Mouse (Mus musculus) CH12.LX (cell line): ENCODE results near the gene Lgr6. TPM values are rescaled to one million over a fixed set of nuclear protein-coding genes. Genes with fewer than 3 reads are reported as not detected.

Experiments used
- DNase-seq: peaks from one replicate; pipeline ENCODE4 v3.0.0-alpha.2; 2013; ENCODE audit errors: extremely low read depth
- H3K27ac ChIP-seq: 2 replicates; pipeline ENCODE4 v1.5.1; 2012; ENCODE audit warnings: low read depth, mild to moderate bottlenecking, control low read depth, moderate library complexity; ENCODE audit not compliant: insufficient read depth
- H3K27me3 ChIP-seq: replicated peaks from 2 replicates; pipeline ENCODE3; 2012; ENCODE audit warnings: inconsistent platforms
- H3K36me3 ChIP-seq, 2 experiments: replicated peaks in 1 of 2; 2 replicates each; pipeline versions ENCODE3 to v1.6.1; 2012; ENCODE audit warnings: inconsistent platforms in 1 of 2, low read length in 1 of 2, mild to moderate bottlenecking in 1 of 2, mixed read lengths in 1 of 2, moderate library complexity in 1 of 2; ENCODE audit not compliant: control insufficient read depth in 1 of 2, insufficient read depth in 1 of 2
- H3K4me1 ChIP-seq, 2 experiments: 2 replicates each; pipeline ENCODE4 v1.6.1; 2012; ENCODE audit warnings: inconsistent platforms in 1 of 2, moderate library complexity in 1 of 2; ENCODE audit not compliant: insufficient read depth in 2 of 2, control insufficient read depth in 1 of 2
- H3K4me2 ChIP-seq: 2 replicates; pipeline ENCODE4 v1.6.1; 2012; ENCODE audit warnings: low read depth, mild to moderate bottlenecking, control low read depth; ENCODE audit not compliant: poor library complexity, insufficient read depth, severe bottlenecking
- H3K4me3 ChIP-seq, 3 experiments: fragments of 150-350 bp in 1 of 3; sonication (generic) in 1 of 3; replicated peaks in 1 of 3; 2 replicates each; pipeline versions ENCODE3 to v1.5.1; 2011 to 2012; ENCODE audit warnings: low read depth in 2 of 3, low read length in 2 of 3, mild to moderate bottlenecking in 2 of 3, moderate library complexity in 2 of 3, control low read depth in 1 of 3, improper control_type of control experiment in 1 of 3, inconsistent platforms in 1 of 3, mixed read lengths in 1 of 3; ENCODE audit not compliant: poor library complexity in 1 of 3
- H3K79me2 ChIP-seq: replicated peaks from 2 replicates; pipeline ENCODE4 v1.6.1; 2012; ENCODE audit warnings: mild to moderate bottlenecking, moderate library complexity; ENCODE audit not compliant: control insufficient read depth, poor library complexity, insufficient read depth, severe bottlenecking; ENCODE audit errors: extremely low read depth
- H3K9ac ChIP-seq: 2 replicates; pipeline ENCODE4 v1.6.1; 2012; ENCODE audit warnings: low read depth, mild to moderate bottlenecking, control low read depth, moderate library complexity; ENCODE audit not compliant: insufficient read depth
- H3K9me3 ChIP-seq: replicated peaks from 2 replicates; pipeline ENCODE3; 2012; ENCODE audit warnings: low read length, inconsistent platforms, mixed read lengths
- CHD1 ChIP-seq: IDR thresholded peaks from 2 replicates; pipeline ENCODE4 v1.6.1; 2012; ENCODE audit warnings: low read depth, low read length, improper control_type of control experiment, inconsistent platforms
- CHD2 ChIP-seq: IDR thresholded peaks from 2 replicates; pipeline ENCODE4 v1.6.1; 2011; ENCODE audit warnings: low read length, improper control_type of control experiment
- ELF1 ChIP-seq: IDR thresholded peaks from 2 replicates; pipeline ENCODE4 v1.6.1; 2014; ENCODE audit warnings: low read depth, mild to moderate bottlenecking, inconsistent platforms, low read length, improper control_type of control experiment
- ETS1 ChIP-seq: conservative IDR thresholded peaks from 2 replicates; pipeline ENCODE4 v1.6.1; 2012; ENCODE audit warnings: low read depth, mild to moderate bottlenecking, inconsistent platforms, low read length, improper control_type of control experiment, moderate library complexity
- GABPA ChIP-seq: IDR thresholded peaks from 2 replicates; pipeline ENCODE4 v1.6.1; 2012; ENCODE audit warnings: low read depth, low read length, improper control_type of control experiment, inconsistent platforms; ENCODE audit not compliant: insufficient replicate concordance
- JUN ChIP-seq: IDR thresholded peaks from 2 replicates; pipeline ENCODE4 v1.6.1; 2011; ENCODE audit warnings: low read depth, mild to moderate bottlenecking, low read length, improper control_type of control experiment, moderate library complexity; ENCODE audit not compliant: insufficient read depth
- JUND ChIP-seq: conservative IDR thresholded peaks from 2 replicates; pipeline ENCODE4 v1.6.1; 2011; ENCODE audit warnings: low read depth, low read length, improper control_type of control experiment
- KAT2A ChIP-seq: IDR thresholded peaks from 2 replicates; pipeline ENCODE4 v1.6.1; 2012; ENCODE audit warnings: low read length, improper control_type of control experiment, inconsistent platforms; ENCODE audit not compliant: insufficient replicate concordance
- MAX ChIP-seq: IDR thresholded peaks from 2 replicates; pipeline ENCODE4 v1.6.1; 2011; ENCODE audit warnings: low read length, improper control_type of control experiment
- NELFE ChIP-seq: IDR thresholded peaks from 2 replicates; pipeline ENCODE4 v1.6.1; 2011; ENCODE audit warnings: low read depth, low read length, improper control_type of control experiment
- NRF1 ChIP-seq: IDR thresholded peaks from 2 replicates; pipeline ENCODE4 v1.6.1; 2014; ENCODE audit warnings: low read depth, mild to moderate bottlenecking, inconsistent platforms, low read length, improper control_type of control experiment, moderate library complexity
- PAX5 ChIP-seq: IDR thresholded peaks from 2 replicates; pipeline ENCODE4 v1.6.1; 2012; ENCODE audit warnings: low read length, inconsistent platforms, mixed read lengths
- RCOR1 ChIP-seq: conservative IDR thresholded peaks from 2 replicates; pipeline ENCODE4 v1.6.1; 2012; ENCODE audit warnings: low read depth, mild to moderate bottlenecking, inconsistent platforms, low read length, improper control_type of control experiment
- SIN3A ChIP-seq: IDR thresholded peaks from 2 replicates; pipeline ENCODE4 v1.6.1; 2012; ENCODE audit warnings: low read length, improper control_type of control experiment, inconsistent platforms
- SMC3 ChIP-seq: IDR thresholded peaks from 2 replicates; pipeline ENCODE4 v1.6.1; 2011; ENCODE audit warnings: low read depth, low read length, improper control_type of control experiment
- TBP ChIP-seq: conservative IDR thresholded peaks from 2 replicates; pipeline ENCODE4 v1.6.1; 2011; ENCODE audit warnings: low read depth, low read length, improper control_type of control experiment
- USF1 ChIP-seq: IDR thresholded peaks from 2 replicates; pipeline ENCODE4 v1.6.1; 2014; ENCODE audit warnings: low read depth, mild to moderate bottlenecking, inconsistent platforms, low read length, improper control_type of control experiment
- USF2 ChIP-seq: conservative IDR thresholded peaks from 2 replicates; pipeline ENCODE4 v1.6.1; 2011; ENCODE audit warnings: low read depth, low read length, improper control_type of control experiment
- ZC3H11A ChIP-seq: IDR thresholded peaks from 2 replicates; pipeline ENCODE4 v1.6.1; 2012; ENCODE audit warnings: low read depth, mild to moderate bottlenecking, inconsistent platforms, low read length, improper control_type of control experiment
- ZKSCAN1 ChIP-seq: IDR thresholded peaks from 2 replicates; pipeline ENCODE4 v1.6.1; 2012; ENCODE audit warnings: low read depth, inconsistent platforms, low read length, improper control_type of control experiment, borderline replicate concordance
- dilution Hi-C: fragments of 300-500 bp; cut with MboI; formaldehyde crosslinking; loops from 2 replicates; pipeline ENCODE4 v1.14.3; 2020; ENCODE audit warnings: low sequenced_read_pairs; ENCODE audit not compliant: extremely low pct_unique_long_range_greater_than_20kb, extremely low pct_ligation_motif_present
- in situ Hi-C: fragments of 300-500 bp; cut with MboI; formaldehyde crosslinking; loops from 3 replicates; pipeline ENCODE4 v1.14.3; 2019; ENCODE audit warnings: low sequenced_read_pairs, low pct_ligation_motif_present, low pct_unique_long_range_greater_than_20kb, mixed read lengths
- polyA plus RNA-seq: library from polyadenylated mRNA; unstranded; fragments of >175 nt; gene quantifications from 2 replicates; pipeline ENCODE4 v1.2.1, GENCODE M21; 2012; ENCODE audit warnings: low read depth; ENCODE audit not compliant: insufficient read length
- total RNA-seq, 2 experiments: library from RNA; depleted of rRNA; stranded (reverse); fragments of 300-350 nt in 1 of 2; fragments of >200 nt in 1 of 2; gene quantifications; 2 replicates each; pipeline ENCODE4 v1.2.3; 2012 to 2014

Lgr6 gene
- total and polyA plus RNA-seq, 3 experiments, result 0.07 to 0.17 (median 0.16) TPM

GRCm38 (mm10) chr1:135154011-135154410 lies 48.9 kb upstream of the Lgr6 start:
- TF ChIP-seq NRF1 (no peak), CHD2 (no peak), KAT2A (no peak), USF2 (no peak), RCOR1 (no peak), GABPA (no peak), NELFE (no peak)
- H3K79me2 ChIP-seq, result peaks cover 2% of the 10 kb centered on the region
- peaks cover 5 to 26% of the 10 kb centered on the region in 2 experiments; a peak in 2 of 4 replicates for H3K4me1 ChIP-seq
- H3K4me2 ChIP-seq, result no peak overlapping the region
- no peak overlapping the region for H3K4me3 ChIP-seq
- H3K27ac ChIP-seq, result no peak overlapping the region
- dilution Hi-C loops (no loop called here), in situ Hi-C loops (loop anchor here (25.0 kb wide), 1 partner anchor 508 kb away; no protein-coding TSS in a partner anchor)
- H3K9ac ChIP-seq, result no peak overlapping the region
- no peaks in the 10 kb centered on the region for H3K9me3 ChIP-seq
- peaks cover 13 to 72% of the 10 kb centered on the region in 2 experiments for H3K36me3 ChIP-seq
- H3K27me3 ChIP-seq, result no peaks in the 10 kb centered on the region
- DNase-seq, result no peak

GRCm38 (mm10) chr1:135148996-135149395 lies 43.9 kb upstream of the Lgr6 start:
- Histone ChIP-seq H3K79me2 (peaks cover 14% of the 10 kb centered on the region), H3K36me3 (peaks cover 10 to 62% of the 10 kb centered on the region in 2 experiments), H3K4me2 (no peak overlapping the region), H3K9me3 (no peaks in the 10 kb centered on the region), H3K27ac (no peak overlapping the region), H3K9ac (no peak overlapping the region), H3K4me1 (peaks cover 4 to 50% of the 10 kb centered on the region in 2 experiments; a peak in 3 of 4 replicates), H3K4me3 (no peak overlapping the region), H3K27me3 (no peaks in the 10 kb centered on the region)
- dilution Hi-C loops (no loop called here), in situ Hi-C loops (no loop called here)
- TF ChIP-seq KAT2A (no peak), ZKSCAN1 (no peak), SMC3 (no peak), NELFE (no peak), JUN (no peak), ZC3H11A (no peak), ELF1 (no peak), USF1 (no peak), SIN3A (no peak), MAX (no peak), TBP (no peak), CHD1 (no peak), CHD2 (no peak), GABPA (no peak), ETS1 (no peak), PAX5 (no peak), JUND (no peak), RCOR1 (no peak), NRF1 (no peak)
- no peak for DNase-seq
